In genomic region chr17:48816588-48817324, GRCm38 (mm10) we compare ENCODE assay signal across 10 mouse cellular contexts.
DNase-seq lines count a peak whose midpoint lies in the region; ATAC-seq and TF ChIP-seq lines count a peak whose summit lies in the region.
"Had no signal": no experiment of that assay in that cellular context is flagged by ENCODE, and none has a peak within 500 bp of the region (broad histone marks: within the 10 kb centered on the region; RNA-seq: fewer than 3 reads in every experiment).

No protein-coding gene starts in this region.

- H3K36me3 ChIP-seq in intestine, embryonic 15.5 days, result no peaks in the 10 kb centered on the region
- no peaks in the 10 kb centered on the region for H3K36me3 ChIP-seq in intestine, postnatal 0 days (ENCODE audit: control insufficient read depth, insufficient read depth)
- H3K36me3 ChIP-seq: embryonic facial prominence, embryonic 12.5 days had no signal

- no peak overlapping the region for H3K4me2 ChIP-seq in intestine, embryonic 15.5 days (replicated peaks)
- H3K4me2 ChIP-seq in intestine, postnatal 0 days (replicated peaks; ENCODE audit: low read depth), result no peak overlapping the region
- H3K4me2 ChIP-seq: embryonic facial prominence, embryonic 12.5 days had no signal

- no peaks in the 10 kb centered on the region for H3K4me1 ChIP-seq in intestine, embryonic 15.5 days (replicated peaks)
- H3K4me1 ChIP-seq in intestine, postnatal 0 days (replicated peaks; ENCODE audit: control insufficient read depth, insufficient read depth, low read length), result no peaks in the 10 kb centered on the region

- H3K27me3 ChIP-seq in intestine, embryonic 15.5 days (replicated peaks), result no peaks in the 10 kb centered on the region
- no peaks in the 10 kb centered on the region for H3K27me3 ChIP-seq in intestine, postnatal 0 days (replicated peaks; ENCODE audit: control insufficient read depth, insufficient read depth, low read length)
- H3K27me3 ChIP-seq: embryonic facial prominence, embryonic 12.5 days had no signal

- no peak for TF ChIP-seq CTCF in intestine, postnatal 0 days (IDR thresholded peaks at IDR 0.05; ENCODE audit: low read depth)

- ATAC-seq in intestine, embryonic 15.5 days, result 0 out of 2 replicates have a peak, but pooled peaks have one; percentile 43
- ATAC-seq in intestine, postnatal 0 days, result no peak
- ATAC-seq: liver, postnatal 0 days had no signal

- H3K27ac ChIP-seq in intestine, embryonic 15.5 days, result no peak overlapping the region
- H3K27ac ChIP-seq in intestine, postnatal 0 days (ENCODE audit: low read depth, low read length), result no peak overlapping the region
- H3K27ac ChIP-seq: embryonic facial prominence, embryonic 12.5 days had no signal

- 48% methylated on average over 9 of the region's 9 CpGs for WGBS in intestine, embryonic 15.5 days
- WGBS in intestine, postnatal 0 days, result 45% methylated on average over 9 of the region's 9 CpGs

- H3K4me3 ChIP-seq in intestine, embryonic 15.5 days (replicated peaks), result no peak overlapping the region
- H3K4me3 ChIP-seq in intestine, postnatal 0 days (ENCODE audit: low read depth, low read length), result no peak overlapping the region
- H3K4me3 ChIP-seq: embryonic facial prominence, embryonic 12.5 days had no signal

- intact Hi-C loops in gastrocnemius, postnatal 36 days (cut with DNase I), result no loop called here

- DNase-seq in adrenal gland, adult 8-10 months, result peak; percentile 1
- DNase-seq in gastrocnemius, postnatal 36 days, result peak; percentile 23 to 30
- peak; percentile 31 for DNase-seq in kidney, postnatal 14 days
- DNase-seq in c-Kit-positive CD71-positive TER-119-positive erythroid progenitor cells, embryonic 14.5 days (ENCODE audit: low spot score), result no peak
- no peak for DNase-seq in urinary bladder, postnatal 36 days (ENCODE audit: low spot score in 2 of 2)
- no peak for DNase-seq in urinary bladder, postnatal 10 days (ENCODE audit: low spot score)
- DNase-seq: liver, postnatal 0 days had no signal

- H3K9ac ChIP-seq in intestine, embryonic 15.5 days, result no peak overlapping the region
- no peak overlapping the region for H3K9ac ChIP-seq in intestine, postnatal 0 days (ENCODE audit: low read depth, low read length)
- H3K9ac ChIP-seq: embryonic facial prominence, embryonic 12.5 days; liver, postnatal 0 days had no signal

- H3K9me3 ChIP-seq in intestine, embryonic 15.5 days, result no peaks in the 10 kb centered on the region
- H3K9me3 ChIP-seq in intestine, postnatal 0 days (ENCODE audit: control insufficient read depth), result no peaks in the 10 kb centered on the region
- H3K9me3 ChIP-seq: embryonic facial prominence, embryonic 12.5 days had no signal

Comparison
In these comparisons a context has a peak if more than half of its experiments do, and no peak if none do; other contexts are left out.
1. DNase-seq: peak in adrenal gland, adult 8-10 months (single experiment), gastrocnemius, postnatal 36 days (2 of 2) and kidney, postnatal 14 days (single experiment); none in c-Kit-positive CD71-positive TER-119-positive erythroid progenitor cells, embryonic 14.5 days (single experiment), urinary bladder, postnatal 36 days (0 of 2) and urinary bladder, postnatal 10 days (single experiment).